Mouse (Mus musculus) testis, adult 2 months (tissue): ENCODE measurements around the gene Maco1.

Experiments
- CTCF ChIP-seq: fragments of 200-500 bp; IDR thresholded peaks from 2 replicates; pipeline ENCODE4 v1.5.1; 2012; ENCODE audit warnings: low read depth, mild to moderate bottlenecking, inconsistent platforms, low read length, moderate library complexity; ENCODE audit not compliant: control insufficient read depth, insufficient read depth, insufficient replicate concordance
- POLR2A ChIP-seq: fragments of 200-500 bp; IDR thresholded peaks from 2 replicates; pipeline ENCODE4 v1.6.1; 2012; ENCODE audit warnings: low read depth, mild to moderate bottlenecking, inconsistent platforms, low read length, moderate library complexity; ENCODE audit not compliant: control insufficient read depth

DNA sequence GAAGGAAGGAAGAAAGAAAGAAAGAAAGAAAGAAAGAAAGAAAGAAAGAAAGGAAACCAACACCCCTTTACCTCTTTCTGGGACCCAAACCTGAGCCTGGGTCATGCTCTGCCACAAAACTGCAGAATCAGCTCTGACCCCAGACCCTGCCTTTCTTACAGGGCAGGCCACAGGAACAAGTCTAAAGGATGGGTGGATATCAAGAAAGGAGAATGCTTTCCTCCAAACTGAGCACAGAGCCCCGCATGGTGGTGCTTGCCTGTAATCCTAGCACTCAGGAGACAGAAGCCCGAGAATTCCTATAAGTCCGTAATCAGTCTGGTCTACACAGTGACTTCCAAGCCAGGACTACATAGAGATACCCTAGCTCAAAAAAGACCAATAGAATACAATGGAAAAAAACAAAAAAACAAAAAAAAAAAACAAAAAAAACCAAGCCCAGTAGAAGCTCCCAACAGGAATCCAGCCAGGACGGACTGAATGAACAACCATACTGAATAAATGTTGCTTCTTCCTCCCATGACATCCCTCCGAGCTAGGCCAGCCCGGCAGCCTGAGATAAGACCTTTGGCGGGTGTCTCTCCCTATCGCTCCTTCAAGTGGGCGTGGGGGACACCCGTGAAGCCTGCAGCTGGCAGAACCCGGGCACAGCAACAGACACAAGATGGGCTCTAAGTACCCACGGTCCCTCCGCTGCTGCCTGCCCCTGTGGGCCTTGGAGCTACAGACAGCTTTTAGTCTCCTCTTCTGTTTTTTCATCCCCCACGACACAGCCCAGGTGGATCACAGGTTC is 11.0 kb upstream of the Maco1 start, which contains the start of gene Rhd:
- TF ChIP-seq POLR2A (no peak), CTCF (no peak)
